Mouse (Mus musculus): ENCODE results near the gene Rps11. TPM values are rescaled to one million over a fixed set of nuclear protein-coding genes. Genes with fewer than 3 reads are reported as not detected.
A peak's percentile ranks its signal among the peaks of the same experiment; 100 is the strongest.

The Rps11 gene
- total and polyA plus RNA-seq, 3 experiments, result 186 to 613 (median 534) TPM

DNA sequence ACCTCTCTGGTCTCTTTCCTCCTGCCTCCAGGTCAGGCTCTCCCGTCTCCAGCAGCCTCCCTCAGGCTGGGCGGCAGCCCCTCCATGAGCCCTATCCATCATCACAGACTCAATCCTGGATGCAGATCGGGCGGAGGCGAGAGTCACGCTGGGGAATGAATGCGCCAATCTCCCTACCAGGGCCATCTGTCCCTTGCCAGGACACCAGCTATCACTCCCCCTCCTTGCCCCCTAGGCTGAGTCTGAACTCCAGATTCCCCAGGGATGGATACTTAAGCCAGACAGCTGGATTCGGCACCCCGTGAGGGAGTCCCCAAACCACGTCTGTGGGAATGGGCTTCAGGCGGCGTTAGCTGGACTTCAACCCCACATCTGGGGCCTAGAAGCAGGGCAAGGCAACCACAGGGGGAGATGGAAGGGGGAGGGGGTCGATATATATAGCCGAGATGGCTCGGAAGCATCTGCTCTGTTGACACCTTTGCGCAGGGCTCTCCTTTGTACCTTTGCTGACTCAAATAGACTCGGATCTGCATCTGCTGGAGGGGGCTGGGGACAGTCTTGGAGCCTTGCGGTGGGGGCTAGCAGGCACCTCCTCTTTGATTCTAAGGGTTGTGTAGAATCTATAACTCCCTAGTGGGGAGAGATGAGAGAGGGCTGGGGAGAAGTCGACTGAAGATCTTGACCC, 43.7 kb upstream of the Rps11 start:
- H3K4me3 ChIP-seq, result no peak overlapping the region
- WGBS, result 13% methylated on average over 19 of the region's 19 CpGs
- no peak overlapping the region for H3K27ac ChIP-seq
- no peaks in the 10 kb centered on the region for H3K79me2 ChIP-seq (replicated peaks; ENCODE audit: control insufficient read depth, insufficient read depth, low read length)
- no peaks in the 10 kb centered on the region for H3K36me3 ChIP-seq (ENCODE audit: control insufficient read depth, insufficient read depth, low read length)
- TF ChIP-seq EP300 (IDR thresholded peaks at IDR 0.05; ENCODE audit: insufficient read depth, low read depth, low read length), result no peak
- no peak for TF ChIP-seq POLR2A (IDR thresholded peaks at IDR 0.05; ENCODE audit: insufficient read depth, low read depth, low read length)
- no peak for TF ChIP-seq CTCF (IDR thresholded peaks at IDR 0.05)
- intact Hi-C loops (cut with DNase I), result no loop called here
- H3K9ac ChIP-seq (ENCODE audit: low read depth, low read length), result no peak overlapping the region
- peaks cover 8% of the 10 kb centered on the region for H3K27me3 ChIP-seq (ENCODE audit: control insufficient read depth, insufficient read depth, low read length)
- H3K4me1 ChIP-seq (ENCODE audit: control insufficient read depth, insufficient read depth, low read length), result no peaks in the 10 kb centered on the region; the same call in 1 of the 2 replicates
- DNase-seq, result no peak

DNA sequence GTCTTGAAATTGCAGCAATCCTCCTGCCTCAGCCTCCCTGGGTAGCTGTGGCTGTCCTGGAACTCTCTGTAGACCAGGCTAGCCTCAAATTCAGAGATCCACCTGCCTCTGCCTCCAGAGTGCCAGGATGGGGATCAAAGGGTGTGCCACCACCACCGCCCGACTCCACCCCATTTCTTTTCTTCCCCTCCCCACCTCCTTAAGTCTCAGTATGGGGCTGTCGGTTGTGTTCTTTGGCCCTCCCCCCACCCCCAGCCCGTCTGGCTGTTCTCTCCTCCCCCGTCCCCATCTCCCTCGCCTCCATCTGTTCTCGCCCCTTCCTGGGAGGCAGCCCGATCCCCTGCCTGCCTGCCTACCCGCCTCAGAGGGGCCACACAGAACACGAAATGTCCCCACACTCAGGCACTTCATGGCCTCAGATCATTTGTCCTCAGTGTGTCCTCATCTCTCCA, 42.7 kb upstream of the Rps11 start:
- Histone ChIP-seq H3K4me3 (no peak overlapping the region), H3K27ac (no peak overlapping the region), H3K27me3 (ENCODE audit: control insufficient read depth, insufficient read depth, low read length) (peaks cover 8% of the 10 kb centered on the region), H3K9ac (ENCODE audit: low read depth, low read length) (no peak overlapping the region), H3K36me3 (ENCODE audit: control insufficient read depth, insufficient read depth, low read length) (no peaks in the 10 kb centered on the region), H3K79me2 (replicated peaks; ENCODE audit: control insufficient read depth, insufficient read depth, low read length) (no peaks in the 10 kb centered on the region), H3K4me1 (ENCODE audit: control insufficient read depth, insufficient read depth, low read length) (no peaks in the 10 kb centered on the region; the same call in 1 of the 2 replicates)
- TF ChIP-seq CTCF (IDR thresholded peaks at IDR 0.05) (no peak), POLR2A (IDR thresholded peaks at IDR 0.05; ENCODE audit: insufficient read depth, low read depth, low read length) (no peak), EP300 (IDR thresholded peaks at IDR 0.05; ENCODE audit: insufficient read depth, low read depth, low read length) (no peak)
- no peak for DNase-seq
- intact Hi-C loops (cut with DNase I), result no loop called here
- 43% methylated on average over 9 of the region's 10 CpGs for WGBS

DNA sequence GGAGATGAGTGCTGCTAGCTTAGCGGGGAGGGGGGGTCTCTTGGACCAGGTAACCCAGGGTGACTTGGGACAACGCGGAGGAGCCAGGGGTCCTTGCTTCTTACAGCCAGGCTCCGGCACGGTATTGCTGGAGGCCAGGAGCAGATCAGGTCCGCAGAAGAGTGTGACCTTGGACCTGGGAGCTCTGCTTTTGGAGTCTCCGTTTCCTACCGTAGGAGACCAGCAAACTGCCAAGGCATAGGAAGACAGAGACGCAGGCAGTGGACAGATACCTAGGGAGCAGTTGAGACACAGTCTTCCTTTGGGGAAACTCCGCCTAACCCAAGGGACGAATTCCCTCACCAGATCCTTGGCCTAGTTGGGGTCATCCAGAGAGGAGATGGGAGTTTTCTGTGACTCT, 41.5 kb upstream of the Rps11 start:
- no peaks in the 10 kb centered on the region for H3K36me3 ChIP-seq (ENCODE audit: control insufficient read depth, insufficient read depth, low read length)
- 65% methylated on average over 11 of the region's 11 CpGs for WGBS
- no peaks in the 10 kb centered on the region for H3K79me2 ChIP-seq (replicated peaks; ENCODE audit: control insufficient read depth, insufficient read depth, low read length)
- no peak for DNase-seq
- H3K9ac ChIP-seq (ENCODE audit: low read depth, low read length), result no peak overlapping the region
- H3K4me3 ChIP-seq, result no peak overlapping the region
- H3K4me1 ChIP-seq (ENCODE audit: control insufficient read depth, insufficient read depth, low read length), result peaks cover 2% of the 10 kb centered on the region
- no peak for TF ChIP-seq CTCF (IDR thresholded peaks at IDR 0.05)
- no peak for TF ChIP-seq EP300 (IDR thresholded peaks at IDR 0.05; ENCODE audit: insufficient read depth, low read depth, low read length)
- TF ChIP-seq POLR2A (IDR thresholded peaks at IDR 0.05; ENCODE audit: insufficient read depth, low read depth, low read length), result no peak
- intact Hi-C loops (cut with DNase I), result no loop called here
- H3K27me3 ChIP-seq (ENCODE audit: control insufficient read depth, insufficient read depth, low read length), result peaks cover 8% of the 10 kb centered on the region
- no peak overlapping the region for H3K27ac ChIP-seq

DNA sequence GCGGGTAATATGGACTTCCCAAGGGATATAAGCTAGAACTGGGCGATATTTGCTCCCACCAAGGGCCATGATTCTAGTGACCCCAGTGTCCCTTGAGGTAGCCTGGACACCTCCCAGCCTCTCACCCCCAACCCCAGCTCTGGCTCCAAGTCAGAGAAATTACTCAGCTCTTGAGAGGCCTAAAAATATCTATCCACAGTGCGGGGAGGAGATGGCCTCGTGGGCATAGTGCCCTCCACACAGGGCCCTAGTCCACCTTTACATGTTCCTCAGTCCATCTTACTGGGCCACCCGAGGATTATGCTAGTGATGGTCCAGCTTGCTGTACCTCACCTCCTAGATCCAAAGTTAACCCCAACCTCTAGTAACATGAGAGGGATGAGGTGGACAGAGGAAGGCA, 40.6 kb upstream of the Rps11 start:
- no peaks in the 10 kb centered on the region for H3K79me2 ChIP-seq (replicated peaks; ENCODE audit: control insufficient read depth, insufficient read depth, low read length)
- DNase-seq, result no peak
- no peak overlapping the region for H3K27ac ChIP-seq
- H3K27me3 ChIP-seq (ENCODE audit: control insufficient read depth, insufficient read depth, low read length), result peaks cover 8% of the 10 kb centered on the region
- WGBS, result 47% methylated on average over 5 of the region's 5 CpGs
- H3K4me3 ChIP-seq, result no peak overlapping the region
- H3K36me3 ChIP-seq (ENCODE audit: control insufficient read depth, insufficient read depth, low read length), result no peaks in the 10 kb centered on the region
- H3K4me1 ChIP-seq (ENCODE audit: control insufficient read depth, insufficient read depth, low read length), result peaks cover 2% of the 10 kb centered on the region
- intact Hi-C loops (cut with DNase I), result loop anchor here (5.0 kb wide), 1 partner anchor 132 kb away; no protein-coding TSS in a partner anchor
- TF ChIP-seq EP300 (IDR thresholded peaks at IDR 0.05; ENCODE audit: insufficient read depth, low read depth, low read length) (no peak), POLR2A (IDR thresholded peaks at IDR 0.05; ENCODE audit: insufficient read depth, low read depth, low read length) (no peak), CTCF (IDR thresholded peaks at IDR 0.05) (no peak)
- no peak overlapping the region for H3K9ac ChIP-seq (ENCODE audit: low read depth, low read length)

DNA sequence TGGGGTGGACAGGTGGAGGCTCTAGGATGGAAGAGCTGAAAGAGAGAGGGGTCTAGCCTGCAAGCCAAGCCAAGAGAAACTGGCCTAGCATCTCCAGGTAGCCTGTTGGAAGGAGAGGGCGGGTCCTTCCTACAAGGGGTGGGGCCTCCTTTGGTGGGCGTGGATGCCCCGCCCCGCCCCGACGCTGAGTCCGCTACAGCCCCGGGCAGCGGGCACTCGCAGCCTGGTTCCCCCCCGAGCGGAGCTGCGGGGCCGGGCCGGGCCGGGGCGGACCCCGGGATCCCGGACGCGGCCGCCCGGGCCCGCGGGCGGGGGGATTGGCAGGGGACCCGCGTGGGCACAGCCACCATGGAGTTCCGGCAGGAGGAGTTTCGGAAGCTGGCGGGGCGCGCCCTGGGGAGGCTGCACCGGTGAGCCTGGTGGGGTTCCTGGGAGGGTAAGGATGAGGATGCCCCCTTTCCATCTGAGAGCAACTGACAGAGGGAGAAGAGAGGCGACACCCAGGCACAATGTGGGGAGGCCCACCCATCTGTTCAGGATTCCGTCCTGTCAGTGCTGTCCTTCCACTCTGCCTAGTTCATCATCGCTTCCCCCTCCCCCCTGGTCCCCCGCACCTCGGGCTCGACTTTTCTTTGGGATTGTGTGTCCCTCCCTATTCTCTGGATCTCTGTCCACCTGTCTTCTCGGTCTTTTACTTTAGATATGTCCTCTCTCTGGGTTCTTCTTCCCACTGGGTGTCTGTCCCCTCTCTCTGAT, 39.7 kb upstream of the Rps11 start, which contains the start of gene Slc17a7:
TSS of gene Slc17a7 (plus strand) at position 215 of the 756 bp plus-strand sequence.
- H3K9ac ChIP-seq (ENCODE audit: low read depth, low read length), result no peak within 1 kb of the TSS
- H3K36me3 ChIP-seq (ENCODE audit: control insufficient read depth, insufficient read depth, low read length), result no peaks in the 10 kb centered on the region
- no peak for TF ChIP-seq EP300 (IDR thresholded peaks at IDR 0.05; ENCODE audit: insufficient read depth, low read depth, low read length)
- no peak for TF ChIP-seq POLR2A (IDR thresholded peaks at IDR 0.05; ENCODE audit: insufficient read depth, low read depth, low read length)
- TF ChIP-seq CTCF (IDR thresholded peaks at IDR 0.05), result no peak
- H3K4me3 ChIP-seq, result peak within 1 kb of the TSS; percentile 39
- H3K79me2 ChIP-seq (replicated peaks; ENCODE audit: control insufficient read depth, insufficient read depth, low read length), result no peaks in the 10 kb centered on the region
- DNase-seq, result no peak
- WGBS, result 5% methylated on average over 41 of the region's 41 CpGs
- H3K27me3 ChIP-seq (ENCODE audit: control insufficient read depth, insufficient read depth, low read length), result peaks cover 7% of the 10 kb centered on the region
- intact Hi-C loops (cut with DNase I), result loop anchor here (5.0 kb wide), 1 partner anchor 133 kb away; no protein-coding TSS in a partner anchor
- H3K27ac ChIP-seq, result no peak within 1 kb of the TSS
- H3K4me1 ChIP-seq (ENCODE audit: control insufficient read depth, insufficient read depth, low read length), result peaks cover 2% of the 10 kb centered on the region
